Mouse (Mus musculus) liver, postnatal 0 days (tissue): Measurements from ENCODE around the gene Ube2k.

Experiments used
- CTCF ChIP-seq: sonication (generic); IDR thresholded peaks from 2 replicates; pipeline ENCODE4 v1.5.1; 2016; ENCODE audit warnings: antibody characterized with exemption, low read depth
- EP300 ChIP-seq: IDR thresholded peaks from 2 replicates; pipeline ENCODE4 v1.6.1; 2016; ENCODE audit warnings: antibody characterized with exemption, low read depth, mild to moderate bottlenecking

DNA sequence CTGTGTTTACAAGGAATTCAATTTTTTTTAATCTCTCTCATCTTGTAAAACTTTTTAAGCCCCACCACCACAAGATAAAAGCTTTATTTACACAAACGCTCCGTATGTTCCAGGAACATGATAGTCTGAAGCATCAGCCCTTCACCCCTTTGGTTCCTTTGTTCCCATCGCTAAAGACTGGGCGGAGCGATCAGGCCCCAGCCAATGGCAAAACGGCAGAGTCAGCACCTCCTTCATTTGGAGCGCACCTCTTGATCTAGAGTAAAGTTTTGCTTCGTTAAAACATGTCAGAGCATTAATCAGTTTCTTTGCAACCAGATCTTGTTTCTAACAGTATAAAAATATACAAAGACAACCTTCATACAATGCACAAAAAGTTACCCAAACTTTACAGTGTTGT is 31.2 kb upstream of the Ube2k start:
- TF ChIP-seq CTCF (no peak), EP300 (no peak)
